Mouse (Mus musculus): ENCODE measurements around the gene Carmil1. TPM values are rescaled to one million over a fixed set of nuclear protein-coding genes. Genes with fewer than 3 reads are reported as not detected.

Gene Carmil1
- polyA plus RNA-seq, 1 experiment from 2014 or later, result 37.2 TPM

GRCm38 (mm10) chr13:24287381-24287780 lies 6.8 kb upstream of the Carmil1 start:
- no peaks in the 10 kb centered on the region for H3K9me3 ChIP-seq
- WGBS, result 87% methylated on average over 2 of the region's 2 CpGs

GRCm38 (mm10) chr13:24279762-24280438 lies 695 bp downstream of the Carmil1 start:
- Histone ChIP-seq H3K27ac (peak overlapping the region; percentile 96), H3K9me3 (no peaks in the 10 kb centered on the region), H3K4me3 (replicated peaks) (peak overlapping the region; percentile 85), H3K9ac (peak overlapping the region; percentile 95; the same call in 1 of the 2 replicates), H3K4me2 (peak overlapping the region; percentile 87), H3K36me3 (no peaks in the 10 kb centered on the region), H3K27me3 (replicated peaks) (no peaks in the 10 kb centered on the region), H3K4me1 (peaks cover 6% of the 10 kb centered on the region; the same call in 1 of the 2 replicates)
- ATAC-seq (ENCODE audit: insufficient read depth, low FRiP score, low read depth), result peak; percentile 18; the same call in 1 of the 2 replicates
- 2% methylated on average over 21 of the region's 21 CpGs for WGBS

More at GRCm38 (mm10) chr13:24287381-24287780, 6.8 kb upstream of the Carmil1 start:
- Histone ChIP-seq H3K9ac (no peak overlapping the region), H3K36me3 (no peaks in the 10 kb centered on the region), H3K4me2 (no peak overlapping the region), H3K27ac (no peak overlapping the region), H3K27me3 (replicated peaks) (no peaks in the 10 kb centered on the region), H3K4me3 (replicated peaks) (no peak overlapping the region), H3K4me1 (no peaks in the 10 kb centered on the region)
- ATAC-seq (ENCODE audit: insufficient read depth, low FRiP score, low read depth), result no peak

GRCm38 (mm10) chr13:24279407-24279761 lies 1.2 kb downstream of the Carmil1 start:
- peak overlapping the region; percentile 87 for H3K4me2 ChIP-seq
- H3K4me3 ChIP-seq (replicated peaks), result peak overlapping the region; percentile 85
- H3K9ac ChIP-seq, result no peak overlapping the region
- H3K36me3 ChIP-seq, result 0 out of 2 replicates have a peak, but pooled peaks cover 2% of the 10 kb centered on the region
- H3K4me1 ChIP-seq, result peaks cover 6% of the 10 kb centered on the region; the same call in 1 of the 2 replicates
- no peaks in the 10 kb centered on the region for H3K27me3 ChIP-seq (replicated peaks)
- ATAC-seq (ENCODE audit: insufficient read depth, low FRiP score, low read depth), result no peak
- 41% methylated on average over 11 of the region's 11 CpGs for WGBS
- H3K27ac ChIP-seq, result no peak overlapping the region
- H3K9me3 ChIP-seq, result no peaks in the 10 kb centered on the region

- Histone ChIP-seq H3K4me1 (peaks cover 6% of the 10 kb centered on the region; the same call in 1 of the 2 replicates), H3K4me3 (replicated peaks) (no peak overlapping the region), H3K36me3 (0 out of 2 replicates have a peak, but pooled peaks cover 2% of the 10 kb centered on the region), H3K27me3 (replicated peaks) (no peaks in the 10 kb centered on the region), H3K9me3 (no peaks in the 10 kb centered on the region), H3K9ac (no peak overlapping the region), H3K27ac (peak overlapping the region; percentile 77), H3K4me2 (no peak overlapping the region)
- peak; percentile 63; the same call in 1 of the 2 replicates for ATAC-seq (ENCODE audit: insufficient read depth, low FRiP score, low read depth)
- WGBS, result 65% methylated on average over 4 of the region's 4 CpGs
These were observed 7.7 kb downstream of the Carmil1 start for GRCm38 (mm10) chr13:24272740-24273377.

GRCm38 (mm10) chr13:24269100-24269465 lies 11.5 kb downstream of the Carmil1 start:
- Histone ChIP-seq H3K4me3 (replicated peaks) (no peak overlapping the region), H3K4me1 (peaks cover 6% of the 10 kb centered on the region; the same call in 1 of the 2 replicates), H3K9ac (no peak overlapping the region), H3K27me3 (replicated peaks) (no peaks in the 10 kb centered on the region), H3K4me2 (no peak overlapping the region), H3K36me3 (no peaks in the 10 kb centered on the region), H3K9me3 (no peaks in the 10 kb centered on the region), H3K27ac (no peak overlapping the region)
- 59% methylated on average over 3 of the region's 3 CpGs for WGBS
- ATAC-seq (ENCODE audit: insufficient read depth, low FRiP score, low read depth), result no peak

- Histone ChIP-seq H3K4me3 (replicated peaks) (no peak overlapping the region), H3K4me2 (no peak overlapping the region), H3K4me1 (peaks cover 6% of the 10 kb centered on the region; the same call in 1 of the 2 replicates), H3K9ac (no peak overlapping the region), H3K27ac (no peak overlapping the region; the same call in 1 of the 2 replicates), H3K27me3 (replicated peaks) (no peaks in the 10 kb centered on the region), H3K9me3 (no peaks in the 10 kb centered on the region), H3K36me3 (no peaks in the 10 kb centered on the region)
- ATAC-seq (ENCODE audit: insufficient read depth, low FRiP score, low read depth), result no peak
- WGBS, result 76% methylated on average over 14 of the region's 14 CpGs
These were observed 12.1 kb downstream of the Carmil1 start for GRCm38 (mm10) chr13:24268355-24269099.

GRCm38 (mm10) chr13:24264760-24265159 lies 15.8 kb downstream of the Carmil1 start:
- Histone ChIP-seq H3K4me3 (replicated peaks) (no peak overlapping the region), H3K36me3 (no peaks in the 10 kb centered on the region), H3K9me3 (no peaks in the 10 kb centered on the region), H3K9ac (no peak overlapping the region), H3K27ac (no peak overlapping the region), H3K27me3 (replicated peaks) (no peaks in the 10 kb centered on the region), H3K4me2 (no peak overlapping the region), H3K4me1 (peaks cover 6% of the 10 kb centered on the region; the same call in 1 of the 2 replicates)
- no peak for ATAC-seq (ENCODE audit: insufficient read depth, low FRiP score, low read depth)
- 81% methylated on average over 5 of the region's 5 CpGs for WGBS

- no peaks in the 10 kb centered on the region for H3K36me3 ChIP-seq
- no peaks in the 10 kb centered on the region for H3K27me3 ChIP-seq (replicated peaks)
- H3K27ac ChIP-seq, result no peak overlapping the region
- H3K4me2 ChIP-seq, result no peak overlapping the region
- H3K9ac ChIP-seq, result no peak overlapping the region
- ATAC-seq (ENCODE audit: insufficient read depth, low FRiP score, low read depth), result no peak
- 89% methylated on average over 4 of the region's 4 CpGs for WGBS
- no peaks in the 10 kb centered on the region for H3K4me1 ChIP-seq
- H3K9me3 ChIP-seq, result no peaks in the 10 kb centered on the region
- H3K4me3 ChIP-seq (replicated peaks), result no peak overlapping the region
These were observed 17.0 kb downstream of the Carmil1 start for GRCm38 (mm10) chr13:24263560-24263959.

GRCm38 (mm10) chr13:24260751-24261591 lies 19.6 kb downstream of the Carmil1 start:
- Histone ChIP-seq H3K27me3 (replicated peaks) (no peaks in the 10 kb centered on the region), H3K9ac (no peak overlapping the region), H3K27ac (peak overlapping the region; percentile 59), H3K4me1 (no peaks in the 10 kb centered on the region), H3K36me3 (no peaks in the 10 kb centered on the region), H3K4me2 (no peak overlapping the region), H3K9me3 (no peaks in the 10 kb centered on the region), H3K4me3 (replicated peaks) (no peak overlapping the region)
- ATAC-seq (ENCODE audit: insufficient read depth, low FRiP score, low read depth), result peak; percentile 60; the same call in 1 of the 2 replicates
- WGBS, result 52% methylated on average over 10 of the region's 10 CpGs

GRCm38 (mm10) chr13:24257809-24258208 lies 22.8 kb downstream of the Carmil1 start:
- Histone ChIP-seq H3K4me3 (replicated peaks) (no peak overlapping the region), H3K4me2 (no peak overlapping the region), H3K27ac (no peak overlapping the region), H3K27me3 (replicated peaks) (no peaks in the 10 kb centered on the region), H3K9ac (no peak overlapping the region), H3K36me3 (no peaks in the 10 kb centered on the region), H3K4me1 (no peaks in the 10 kb centered on the region), H3K9me3 (no peaks in the 10 kb centered on the region)
- 59% methylated on average over 6 of the region's 6 CpGs for WGBS
- no peak for ATAC-seq (ENCODE audit: insufficient read depth, low FRiP score, low read depth)

GRCm38 (mm10) chr13:24253989-24254388 lies 26.6 kb downstream of the Carmil1 start:
- no peaks in the 10 kb centered on the region for H3K4me1 ChIP-seq
- H3K27ac ChIP-seq, result no peak overlapping the region
- no peaks in the 10 kb centered on the region for H3K9me3 ChIP-seq
- no peak overlapping the region for H3K4me2 ChIP-seq
- no peak overlapping the region for H3K4me3 ChIP-seq (replicated peaks)
- H3K36me3 ChIP-seq, result no peaks in the 10 kb centered on the region
- no peak overlapping the region for H3K9ac ChIP-seq
- no peaks in the 10 kb centered on the region for H3K27me3 ChIP-seq (replicated peaks)
- ATAC-seq (ENCODE audit: insufficient read depth, low FRiP score, low read depth), result no peak
- WGBS, result 26% methylated on average over 2 of the region's 2 CpGs
